Mouse (Mus musculus) adrenal gland, adult 18-20 months (tissue): ENCODE measurements at regions not wholly inside any gene's neighbourhood (a gene's known extent, or its start where the extent isn't known, plus 50 kb on each side); places are given as distances from the start of the nearest gene placed in this dataset.
"Not testable (repeated sequence)": the region's sequence is repeated elsewhere in the genome, so short reads cannot be mapped to it uniquely, and the experiment has no call there.

Source experiments
- DNase-seq, 2 experiments: peaks; one replicate each; pipeline ENCODE4 v3.0.0; 2021 to 2022; ENCODE audit warnings: low spot score in 2 of 2

- DNase-seq = no peak
These were observed 706.4 kb upstream of the Rag2 start for GRCm38 (mm10) chr2:100918122-100918521.

GRCm38 (mm10) chr2:100919537-100920212, 704.8 kb upstream of the Rag2 start:
- DNase-seq = no peak

DNA sequence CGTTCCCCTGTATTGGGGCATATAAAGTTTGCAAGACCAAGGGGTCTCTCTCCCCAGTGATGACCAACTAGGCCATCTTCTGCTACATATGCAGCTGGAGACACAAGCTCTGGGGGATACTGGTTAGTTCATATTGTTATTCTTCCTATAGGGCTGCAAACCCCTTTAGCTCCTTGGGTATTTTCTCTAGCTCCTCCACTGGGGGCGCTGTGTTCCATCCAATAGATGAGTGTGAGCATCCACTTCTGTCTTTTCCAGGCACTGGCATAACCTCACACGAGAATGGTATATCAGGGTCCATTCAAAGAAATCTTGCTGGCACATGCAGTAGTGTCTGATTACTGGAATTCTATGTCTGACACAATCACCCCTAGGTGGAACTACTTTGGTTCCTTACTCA, 675.9 kb upstream of the Rag2 start:
- not testable (repeated sequence) for DNase-seq

DNA sequence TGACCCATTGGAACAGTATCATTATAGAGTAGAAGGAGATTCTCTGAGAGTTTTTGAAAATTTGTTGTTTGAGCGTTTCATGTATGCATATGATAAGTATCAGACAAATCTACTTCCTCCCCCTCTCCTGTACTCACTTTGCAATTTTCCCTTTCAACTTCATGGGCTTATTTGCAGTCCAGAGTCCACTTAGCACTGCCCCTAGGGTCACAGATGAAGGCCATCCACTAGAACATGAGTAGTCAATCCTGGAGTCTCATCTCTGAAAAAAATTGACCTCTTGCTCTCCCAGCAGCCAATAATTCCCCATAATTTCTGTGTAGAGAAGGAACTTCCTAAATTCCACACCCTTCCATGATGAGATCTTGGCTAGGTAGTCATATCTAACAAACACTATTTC, 665.1 kb upstream of the Rag2 start:
- no peak for DNase-seq

DNA sequence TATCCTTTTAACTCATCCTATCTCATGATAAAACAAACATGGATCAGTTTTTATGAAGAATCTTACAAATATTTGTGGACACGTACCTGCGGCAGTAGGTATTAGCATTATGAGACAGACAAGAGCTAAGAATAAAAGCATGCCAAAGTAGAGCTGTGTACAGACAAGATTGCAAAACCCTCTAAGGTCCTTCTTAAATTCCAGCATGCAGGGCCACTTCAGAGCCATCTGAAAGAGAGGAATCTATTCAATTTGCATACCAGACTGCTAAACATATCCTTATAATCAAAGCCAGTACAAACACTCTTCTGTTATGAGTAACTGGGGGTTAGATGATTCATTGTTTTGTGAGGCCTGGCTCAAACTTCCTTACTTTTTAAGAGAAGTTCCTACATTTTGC, 659.9 kb upstream of the Rag2 start:
- DNase-seq = no peak

- no peak for DNase-seq
These were observed 647.3 kb upstream of the Rag2 start for GRCm38 (mm10) chr2:100977202-100977601.

DNA sequence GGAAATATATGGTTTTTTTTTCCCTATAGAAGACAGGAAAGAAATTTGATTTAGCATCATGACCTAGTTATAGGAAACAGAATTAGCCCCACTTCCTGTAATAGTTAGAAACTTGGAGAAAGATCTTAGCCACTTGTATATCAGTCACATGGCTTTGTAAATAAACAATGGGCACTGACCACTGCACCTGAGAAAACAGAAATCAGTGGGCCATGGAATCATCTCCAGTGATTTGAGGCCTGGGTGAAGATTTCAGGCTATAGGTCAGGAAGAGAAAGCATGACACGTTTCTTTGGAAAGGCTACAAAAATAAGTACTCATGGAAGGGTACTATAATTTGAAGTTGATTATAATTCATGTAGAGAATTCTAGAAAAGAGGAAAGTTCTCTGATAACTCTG, 642.2 kb upstream of the Rag2 start:
- no peak for DNase-seq

DNA sequence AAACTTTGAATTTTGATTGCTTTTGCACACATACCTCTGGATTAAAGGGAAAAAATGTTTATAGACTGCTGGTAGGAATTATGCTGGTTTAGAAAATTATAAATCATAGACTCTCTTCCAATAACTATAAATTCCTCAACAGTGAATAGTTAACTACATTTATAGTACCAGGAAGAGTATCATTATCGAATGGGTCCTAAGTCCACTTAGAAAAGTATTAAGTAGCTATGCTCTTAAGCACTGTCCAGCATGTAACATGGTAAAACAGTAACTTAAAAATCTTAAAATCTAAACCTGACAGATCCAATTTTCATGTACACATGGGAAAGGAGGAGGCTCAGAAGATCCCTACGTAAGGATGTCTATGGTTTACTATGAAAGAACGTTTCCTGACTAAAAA, 609.2 kb upstream of the Rag2 start:
- no peak for DNase-seq

DNA sequence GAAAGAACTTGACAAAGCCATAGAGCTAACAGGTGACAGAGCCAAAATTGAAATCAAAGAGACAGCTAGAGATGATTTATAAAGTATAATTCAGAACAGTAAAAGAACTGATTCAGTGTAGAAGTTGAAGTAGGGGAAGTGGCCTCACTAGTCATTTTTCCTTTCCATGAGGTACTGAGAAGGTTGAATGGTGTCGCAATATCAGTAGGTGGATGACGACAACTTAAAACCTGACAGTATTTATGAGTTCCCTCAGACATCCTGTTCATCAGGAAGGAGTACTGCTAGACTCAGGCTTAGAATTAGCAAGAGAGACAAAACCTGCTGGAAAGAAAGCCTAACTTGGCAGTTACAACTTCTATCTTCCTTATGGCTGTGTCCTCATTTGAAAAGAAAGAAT, 605.1 kb upstream of the Rag2 start:
- no peak for DNase-seq

DNA sequence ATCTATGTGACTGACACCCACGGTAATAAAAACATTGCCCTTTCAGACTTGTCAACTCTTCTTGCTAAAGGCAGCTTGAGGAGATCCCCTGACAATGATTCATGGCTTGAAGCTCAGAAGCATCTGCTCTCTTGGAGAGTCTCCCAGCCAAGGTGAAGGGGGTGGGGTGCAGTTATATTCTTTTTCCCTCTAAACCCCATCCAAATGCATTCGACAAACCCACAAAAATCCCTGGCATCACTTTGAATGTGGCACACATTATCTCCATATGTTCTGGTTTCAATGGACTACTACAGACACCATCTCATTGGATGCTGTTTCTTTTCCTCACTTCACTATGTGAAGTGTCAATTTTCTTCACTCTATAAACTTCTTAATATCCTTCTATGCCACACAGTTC, 603.0 kb upstream of the Rag2 start:
- no peak for DNase-seq

DNA sequence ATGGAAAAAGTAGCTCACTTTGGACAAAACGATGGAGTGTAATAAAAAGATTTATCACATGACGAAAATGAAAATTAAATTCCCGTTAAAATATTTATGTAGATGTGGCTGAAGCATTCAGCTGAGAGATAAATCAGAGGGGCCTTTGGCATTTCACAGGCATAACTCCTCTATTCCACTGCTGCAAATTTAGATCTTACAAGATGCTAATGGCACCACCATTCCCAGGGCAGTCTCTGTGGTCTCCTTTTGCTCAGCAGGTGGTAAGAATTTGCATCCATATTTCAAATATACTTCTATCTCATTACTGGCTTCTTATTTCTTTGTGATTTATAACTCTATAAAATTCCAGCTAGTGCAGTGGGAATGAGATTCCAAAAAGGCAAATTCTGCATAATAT, 581.5 kb upstream of the Rag2 start:
- no peak for DNase-seq

- no peak for DNase-seq
These were observed 561.6 kb upstream of the Rag2 start for GRCm38 (mm10) chr2:101062939-101063338.

DNA sequence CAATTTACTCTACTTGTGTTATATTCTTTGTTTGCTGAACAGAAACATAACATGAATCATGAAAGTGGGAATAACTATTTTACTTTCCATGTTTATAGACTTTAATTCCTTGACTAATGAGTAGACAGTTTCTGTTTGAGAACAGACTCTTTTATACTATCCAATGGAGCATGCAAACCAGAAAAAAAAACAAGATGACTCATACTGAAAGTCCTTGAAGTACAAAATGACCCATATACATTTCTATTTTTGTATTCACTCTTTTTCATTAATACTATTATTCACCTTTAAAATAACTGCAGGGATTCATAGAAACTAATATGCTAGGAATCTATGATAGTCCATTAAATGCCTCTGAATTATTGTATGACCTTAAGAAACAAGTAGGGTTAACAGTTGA, 549.5 kb upstream of the Rag2 start:
- DNase-seq = no peak

DNA sequence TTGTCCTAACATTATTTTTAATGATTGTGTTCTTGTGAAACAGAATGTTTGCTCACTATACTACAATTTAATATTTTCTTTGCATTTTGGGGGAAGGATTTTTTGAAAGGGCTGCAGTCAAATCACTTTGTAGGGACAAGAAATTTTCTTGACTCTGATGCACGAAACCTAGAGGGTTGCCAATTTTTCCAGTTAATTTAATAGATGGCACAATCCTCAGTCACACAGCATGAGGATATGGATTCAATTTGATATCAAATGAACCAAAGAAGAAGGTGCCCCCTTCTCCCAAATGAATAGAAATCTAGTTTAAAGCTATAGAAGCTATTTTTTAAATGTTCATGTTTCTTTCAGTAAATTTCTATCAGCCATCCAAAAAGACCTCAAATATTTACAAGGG, 544.3 kb upstream of the Rag2 start:
- no peak for DNase-seq

- DNase-seq = no peak
These were observed 540.7 kb upstream of the Rag2 start for GRCm38 (mm10) chr2:101083813-101084212.

GRCm38 (mm10) chr2:101084648-101085047, 539.9 kb upstream of the Rag2 start:
- no peak for DNase-seq

DNA sequence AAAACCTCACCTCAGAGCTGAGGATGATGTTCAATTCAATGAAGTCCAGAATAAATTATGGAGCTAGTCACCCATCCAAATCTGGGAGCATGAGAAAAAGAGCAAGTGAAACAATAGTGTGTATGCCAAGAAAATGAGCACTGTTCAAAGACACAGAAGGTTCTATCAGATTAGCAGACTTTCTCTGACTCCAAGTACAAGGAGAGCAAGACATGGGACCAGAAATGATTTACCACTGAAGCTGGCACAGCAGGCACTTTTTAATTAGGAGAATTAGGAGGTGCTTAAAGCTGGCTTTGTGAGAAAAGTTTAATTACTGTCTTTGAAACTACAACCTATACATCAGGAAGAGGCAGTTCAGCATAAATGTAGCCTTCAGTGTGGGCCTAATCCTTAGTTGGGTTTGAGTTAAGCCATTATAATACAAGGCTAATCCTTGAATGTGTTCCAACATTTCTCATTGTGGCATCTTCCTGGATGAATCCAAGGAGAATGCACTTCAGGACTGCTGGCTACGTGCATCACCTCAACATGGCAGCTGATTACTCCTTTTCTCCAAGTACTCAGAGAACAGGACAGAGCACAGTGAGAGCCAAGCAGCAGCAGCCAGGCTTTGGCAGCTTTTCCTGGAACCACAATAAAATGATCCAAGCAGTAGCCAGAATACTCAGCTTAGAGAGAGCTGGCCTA, 517.2 kb upstream of the Rag2 start:
- no peak for DNase-seq

DNA sequence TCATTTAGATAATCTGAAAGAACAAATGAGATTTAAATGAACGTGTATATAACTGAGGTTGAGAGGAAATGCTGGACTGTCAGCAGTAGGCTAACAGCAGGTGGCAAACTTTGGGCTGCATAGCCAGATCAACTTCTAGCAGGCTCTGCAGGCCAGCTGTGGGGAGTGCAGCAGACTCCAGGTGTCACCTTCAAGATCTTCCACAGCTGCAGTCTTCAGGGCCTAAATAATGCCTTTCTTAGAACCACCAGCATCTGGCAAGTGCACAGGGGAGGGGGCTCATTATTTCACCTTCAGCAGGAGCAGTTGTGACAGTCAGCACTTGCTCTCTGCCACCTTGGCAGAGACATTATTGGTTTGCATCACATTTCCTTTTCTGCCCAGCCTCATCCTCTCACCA, 487.7 kb upstream of the Rag2 start:
- DNase-seq = no peak

DNA sequence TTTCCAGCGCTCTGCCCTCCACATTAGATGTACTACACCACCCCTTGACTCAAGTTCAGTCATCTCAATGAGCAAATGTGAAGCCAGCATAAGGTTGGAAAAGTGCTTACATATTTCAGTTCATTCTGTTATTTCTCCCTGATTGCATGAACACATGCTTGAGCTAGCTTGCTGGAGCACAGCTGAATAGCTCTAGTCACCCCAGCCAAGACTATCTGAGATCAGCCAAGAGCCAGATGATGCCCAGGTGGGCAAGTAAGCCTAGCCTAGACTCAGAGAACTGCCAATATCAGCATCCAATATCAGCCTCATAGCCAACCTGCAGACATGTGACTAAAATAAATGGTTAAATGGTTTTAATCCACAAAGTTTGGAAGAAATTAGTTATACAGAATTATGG, 484.6 kb upstream of the Rag2 start:
- DNase-seq = no peak

DNA sequence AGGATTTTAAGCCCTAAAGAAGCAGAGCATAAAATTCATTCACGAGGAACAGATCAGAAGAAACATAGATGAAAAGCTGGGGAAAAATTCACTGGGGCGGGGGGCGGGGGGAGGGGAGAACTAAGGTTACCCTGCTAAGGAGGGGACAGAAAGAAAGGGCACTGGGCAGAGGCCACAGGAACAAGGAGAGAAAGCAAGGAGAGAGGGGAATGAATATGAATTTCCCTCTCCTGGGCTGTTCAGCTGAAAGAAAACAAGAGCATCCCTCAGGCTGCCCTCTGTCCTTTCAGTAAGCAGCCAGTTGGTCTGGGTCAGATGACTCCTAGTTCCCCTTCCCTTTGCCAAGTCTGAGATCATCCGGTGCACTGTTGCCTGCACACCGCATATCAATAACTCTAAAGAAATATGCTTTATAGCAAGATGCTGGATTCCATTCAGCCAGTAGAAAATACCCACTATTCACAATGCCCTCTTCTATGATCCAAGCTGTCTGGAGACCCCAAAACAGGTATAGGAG, 467.7 kb upstream of the Rag2 start:
- DNase-seq = no peak

GRCm38 (mm10) chr2:101159276-101159675, 465.2 kb upstream of the Rag2 start:
- DNase-seq = peak in 1 of 2 experiments; percentile 7

GRCm38 (mm10) chr2:101165942-101166341, 458.6 kb upstream of the Rag2 start:
- no peak for DNase-seq

GRCm38 (mm10) chr2:101172806-101173205, 451.7 kb upstream of the Rag2 start:
- DNase-seq = no peak
